Mouse (Mus musculus) gastrocnemius, adult 18-20 months (tissue): Measurements from ENCODE around the gene Krtap5-5. TPM values are rescaled to one million over a fixed set of nuclear protein-coding genes. Genes with fewer than 3 reads are reported as not detected.

Source experiments
- total RNA-seq, 2 experiments: library from RNA; stranded (reverse); gene quantifications; 2 replicates each; pipeline ENCODE4 v1.2.3; 2021

Gene Krtap5-5
- total RNA-seq, 2 experiments from 2014 or later = not detected

Other genes with a start within 250 kb of the Krtap5-5 start
- gene Mob2, start 168.9 kb downstream of the Krtap5-5 start, total RNA-seq = 10 to 100 TPM; 49.6 to 51.8 TPM
- 10 to 100 TPM; 21.9 to 41.2 TPM for gene Dusp8, start 134.1 kb downstream of the Krtap5-5 start, total RNA-seq
- gene Gm45618, start 109.2 kb downstream of the Krtap5-5 start, total RNA-seq = not detected
- gene Gm39115, start 93.9 kb downstream of the Krtap5-5 start, total RNA-seq = not detected
- not detected for gene Gm45337, start 85.4 kb downstream of the Krtap5-5 start, total RNA-seq
- not detected for gene Gm29735, start 72.9 kb downstream of the Krtap5-5 start, total RNA-seq
- not detected for gene Gm4553, start 64.2 kb downstream of the Krtap5-5 start, total RNA-seq
- gene Krtap5-2, start 54.0 kb downstream of the Krtap5-5 start, total RNA-seq = not detected
- gene Gm10153, start 39.6 kb downstream of the Krtap5-5 start, total RNA-seq = not detected
- gene Krtap5-3, start 28.6 kb downstream of the Krtap5-5 start, total RNA-seq = not detected
- gene Gm7579, start 18.1 kb downstream of the Krtap5-5 start, total RNA-seq = not detected
- not detected for gene Gm40460, start 11.1 kb upstream of the Krtap5-5 start, total RNA-seq
- gene Gm2431, start 28.4 kb upstream of the Krtap5-5 start, total RNA-seq = not detected
- not detected for gene Gm4559, start 44.4 kb upstream of the Krtap5-5 start, total RNA-seq
- not detected for gene Krtap5-1, start 67.1 kb upstream of the Krtap5-5 start, total RNA-seq
- gene Krtap5-4, start 73.6 kb upstream of the Krtap5-5 start, total RNA-seq = not detected
- gene Ifitm10, start 143.8 kb upstream of the Krtap5-5 start, total RNA-seq = 1 to 10 TPM; 3.2 to 5.0 TPM
- gene Gm49369, start 152.7 kb upstream of the Krtap5-5 start, total RNA-seq = 1 to 10 TPM; 1.1 to 2.4 TPM
- 100 to 1,000 TPM; 445 to 450 TPM for gene Ctsd, start 158.1 kb upstream of the Krtap5-5 start, total RNA-seq
- gene Syt8, start 204.9 kb upstream of the Krtap5-5 start, total RNA-seq = not detected
- gene Tnni2, start 211.8 kb upstream of the Krtap5-5 start, total RNA-seq = over 10,000 TPM; 19,257 to 20,060 TPM
- 10 to 100 TPM; 30.3 to 38.4 TPM for gene Lsp1, start 230.8 kb upstream of the Krtap5-5 start, total RNA-seq